15 mouse cellular contexts compared by ENCODE assay signal in genomic region chr9:88363102-88363501, GRCm38 (mm10). TPM values are rescaled to one million over a fixed set of nuclear protein-coding genes. Genes with fewer than 3 reads are reported as not detected.
DNase-seq lines count a peak whose midpoint lies in the region; ATAC-seq lines count a peak whose summit lies in the region.
"Had no signal": no experiment of that assay in that cellular context is flagged by ENCODE, and none has a peak within 500 bp of the region (broad histone marks: within the 10 kb centered on the region; RNA-seq: fewer than 3 reads in every experiment).

No protein-coding gene starts in this region.

- H3K36me3 ChIP-seq in heart, embryonic 16.5 days (ENCODE audit: control insufficient read depth, insufficient read depth) = peaks cover 10% of the 10 kb centered on the region
- H3K36me3 ChIP-seq in midbrain, embryonic 15.5 days (replicated peaks) = no peaks in the 10 kb centered on the region
- H3K36me3 ChIP-seq in midbrain, embryonic 10.5 days = no peaks in the 10 kb centered on the region
- H3K36me3 ChIP-seq in forebrain, embryonic 13.5 days (ENCODE audit: poor library complexity, severe bottlenecking) = no peaks in the 10 kb centered on the region
- H3K36me3 ChIP-seq: neural tube, embryonic 15.5 days had no signal

- peak overlapping the region; percentile 46; the same call in 1 of the 2 replicates for H3K27ac ChIP-seq in heart, embryonic 16.5 days (ENCODE audit: low read length)
- H3K27ac ChIP-seq in midbrain, embryonic 15.5 days = no peak overlapping the region
- no peak overlapping the region for H3K27ac ChIP-seq in midbrain, embryonic 10.5 days (replicated peaks)
- no peak overlapping the region for H3K27ac ChIP-seq in forebrain, embryonic 13.5 days
- H3K27ac ChIP-seq: embryonic facial prominence, embryonic 13.5 days; layer of hippocampus, adult 2 months had no signal

- H3K9me3 ChIP-seq in heart, embryonic 16.5 days (replicated peaks; ENCODE audit: control insufficient read depth, low read length) = no peaks in the 10 kb centered on the region
- H3K9me3 ChIP-seq in midbrain, embryonic 15.5 days = no peaks in the 10 kb centered on the region
- no peaks in the 10 kb centered on the region for H3K9me3 ChIP-seq in midbrain, embryonic 10.5 days (replicated peaks)
- no peaks in the 10 kb centered on the region for H3K9me3 ChIP-seq in forebrain, embryonic 13.5 days (replicated peaks)
- H3K9me3 ChIP-seq: embryonic facial prominence, embryonic 13.5 days; neural tube, embryonic 15.5 days had no signal

- intact Hi-C loops in heart, postnatal 14 days (cut with DNase I) = loop anchor here (5.0 kb wide), 1 partner anchor 36 kb away; the partner anchor contains the start of gene Nt5e
- intact Hi-C loops in heart, postnatal 10 days (cut with DNase I) = loop anchor here (2.0 to 5.0 kb wide), 2 partner anchors 36 to 122 kb away; partner anchors contain the start of gene Nt5e

- H3K4me2 ChIP-seq in heart, embryonic 16.5 days (ENCODE audit: low read depth, low read length) = no peak overlapping the region
- H3K4me2 ChIP-seq in midbrain, embryonic 15.5 days = no peak overlapping the region
- H3K4me2 ChIP-seq in forebrain, embryonic 13.5 days = no peak overlapping the region
- H3K4me2 ChIP-seq: embryonic facial prominence, embryonic 13.5 days; lung, embryonic 14.5 days; neural tube, embryonic 15.5 days had no signal

- no peaks in the 10 kb centered on the region for H3K27me3 ChIP-seq in heart, embryonic 16.5 days (ENCODE audit: control insufficient read depth, insufficient read depth, low read length)
- H3K27me3 ChIP-seq in midbrain, embryonic 15.5 days (replicated peaks) = no peaks in the 10 kb centered on the region
- H3K27me3 ChIP-seq in midbrain, embryonic 10.5 days (ENCODE audit: low read depth, poor library complexity, severe bottlenecking) = no peaks in the 10 kb centered on the region
- H3K27me3 ChIP-seq in forebrain, embryonic 13.5 days = no peaks in the 10 kb centered on the region
- H3K27me3 ChIP-seq: embryonic facial prominence, embryonic 13.5 days; neural tube, embryonic 15.5 days had no signal

- H3K4me1 ChIP-seq in heart, embryonic 16.5 days (ENCODE audit: control insufficient read depth, insufficient read depth, low read length) = peaks cover 23% of the 10 kb centered on the region
- H3K4me1 ChIP-seq in midbrain, embryonic 15.5 days = peaks cover 5% of the 10 kb centered on the region; the same call in 1 of the 2 replicates
- peaks cover 13% of the 10 kb centered on the region for H3K4me1 ChIP-seq in midbrain, embryonic 10.5 days
- H3K4me1 ChIP-seq in forebrain, embryonic 13.5 days = peaks cover 13% of the 10 kb centered on the region
- H3K4me1 ChIP-seq: embryonic facial prominence, embryonic 13.5 days had no signal

- ATAC-seq in heart, embryonic 16.5 days (replicated peaks; ENCODE audit: extremely low read depth, insufficient read depth, low FRiP score) = no peak
- ATAC-seq in midbrain, embryonic 15.5 days (replicated peaks) = peak; percentile 13; the same call in 1 of the 2 replicates
- ATAC-seq in forebrain, embryonic 13.5 days = no peak
- ATAC-seq: inflammation-experienced regulatory T-cells, adult 6 months had no signal

- no peak for DNase-seq in heart, postnatal 14 days
- DNase-seq in midbrain, embryonic 10.5 days (ENCODE audit: low spot score) = no peak
- DNase-seq in cerebellum, adult 18-20 months = peak; percentile 84 to 88
- peak; percentile 27 to 40 for DNase-seq in heart, postnatal 10 days
- no peak for DNase-seq in spleen, postnatal 4 days (ENCODE audit: low spot score in 2 of 2)
- DNase-seq: spleen, adult 18-20 months; thymus, postnatal 14 days had no signal

- H3K4me3 ChIP-seq in heart, embryonic 16.5 days (ENCODE audit: low read length) = no peak overlapping the region
- no peak overlapping the region for H3K4me3 ChIP-seq in midbrain, embryonic 15.5 days
- no peak overlapping the region for H3K4me3 ChIP-seq in midbrain, embryonic 10.5 days
- no peak overlapping the region for H3K4me3 ChIP-seq in forebrain, embryonic 13.5 days
- H3K4me3 ChIP-seq: embryonic facial prominence, embryonic 13.5 days; layer of hippocampus, adult 2 months; neural tube, embryonic 15.5 days had no signal

- 94% methylated on average over 3 of the region's 3 CpGs for WGBS in heart, embryonic 16.5 days
- 90% methylated on average over 3 of the region's 3 CpGs for WGBS in midbrain, embryonic 15.5 days
- WGBS in midbrain, embryonic 10.5 days = 95% methylated on average over 3 of the region's 3 CpGs
- WGBS in forebrain, embryonic 13.5 days = 98% methylated on average over 3 of the region's 3 CpGs

- H3K9ac ChIP-seq in heart, embryonic 16.5 days (ENCODE audit: low read length) = no peak overlapping the region
- H3K9ac ChIP-seq in midbrain, embryonic 15.5 days = no peak overlapping the region
- H3K9ac ChIP-seq in forebrain, embryonic 13.5 days = no peak overlapping the region
- H3K9ac ChIP-seq: embryonic facial prominence, embryonic 13.5 days; lung, embryonic 14.5 days; neural tube, embryonic 15.5 days had no signal

RNA-seq across cellular contexts. Expression of gene Nt5e, which starts 36.1 kb away (rescaled TPM):
- 4.6 and 5.8 TPM in 2 replicates for polyA plus RNA-seq in heart, embryonic 16.5 days (2015; fragmentation: Nextera tagmentation; extraction: Ambion mirVana)
- total RNA-seq in heart, postnatal 14 days (2021) = 10 to 100 TPM; 15.1 to 15.5 TPM
- polyA plus RNA-seq in midbrain, embryonic 15.5 days (2015; fragmentation: Nextera tagmentation; extraction: Ambion mirVana) = 0.95 and 1.3 TPM in 2 replicates
- polyA plus RNA-seq in midbrain, embryonic 10.5 days (2016; fragmentation: Nextera tagmentation; extraction: Ambion mirVana) = 0.73 and 1.1 TPM in 2 replicates
- total RNA-seq in heart, postnatal 10 days (2021) = 10 to 100 TPM; 11.6 to 12.5 TPM
- 0.46 and 0.54 TPM in 2 replicates for polyA plus RNA-seq in forebrain, embryonic 13.5 days (2015; fragmentation: Nextera tagmentation; extraction: Ambion mirVana)

Comparison
In these comparisons a context has a peak if more than half of its experiments do, and no peak if none do; other contexts are left out.
1. DNase-seq: peak in cerebellum, adult 18-20 months (2 of 2) and heart, postnatal 10 days (2 of 2); none in heart, postnatal 14 days (0 of 2), midbrain, embryonic 10.5 days (single experiment) and spleen, postnatal 4 days (0 of 2).